ENCODE assay signal across 19 mouse cellular contexts in the genomic region with DNA sequence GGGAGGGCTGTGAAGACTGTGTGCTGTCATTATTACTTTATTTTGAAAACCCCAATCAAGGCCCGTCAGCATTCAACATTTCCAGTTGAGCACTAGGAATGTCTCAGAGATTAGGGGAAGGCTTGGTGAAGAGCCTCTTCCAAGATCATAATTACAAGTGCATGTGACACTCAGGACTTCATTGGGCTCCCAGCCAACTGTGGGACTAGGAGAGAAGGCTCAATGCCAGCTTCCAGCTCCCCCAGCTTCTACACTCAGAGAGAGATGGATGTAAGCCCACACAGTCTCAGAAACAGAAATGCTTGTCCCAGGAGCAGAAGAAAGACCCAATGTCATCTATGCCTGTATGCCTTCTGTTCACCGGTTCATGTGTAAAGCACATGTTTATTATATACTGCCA.
DNase-seq lines count a peak whose midpoint lies in the region; ATAC-seq and TF ChIP-seq lines count a peak whose summit lies in the region.
"Had no signal": no experiment of that assay in that cellular context is flagged by ENCODE, and none has a peak within 500 bp of the region (broad histone marks: within the 10 kb centered on the region; RNA-seq: fewer than 3 reads in every experiment).

No protein-coding gene starts in this region.

- WGBS in cerebellum, adult 2 months: 38% methylated on average over 2 of the region's 2 CpGs
- 72% methylated on average over 2 of the region's 2 CpGs for WGBS in heart, embryonic 12.5 days

- no peak for ATAC-seq in heart, embryonic 12.5 days (ENCODE audit: insufficient number of reproducible peaks, low FRiP score)
- ATAC-seq: activated CD4-positive, CD25-positive, alpha-beta regulatory T cell, adult 4 months; forebrain, postnatal 0 days; midbrain, embryonic 16.5 days had no signal

- H3K27ac ChIP-seq in cerebellum, adult 2 months (ENCODE audit: insufficient read depth, low read length): no peak overlapping the region
- no peak overlapping the region for H3K27ac ChIP-seq in heart, embryonic 12.5 days (ENCODE audit: poor library complexity, severe bottlenecking)
- H3K27ac ChIP-seq in embryonic fibroblast, embryonic 13.5 days (ENCODE audit: insufficient read depth, low read length): peak overlapping the region; percentile 71
- H3K27ac ChIP-seq: hindbrain, embryonic 10.5 days; limb, embryonic 13.5 days; liver, embryonic 14.5 days; stomach, postnatal 0 days had no signal

- H3K27me3 ChIP-seq in cerebellum, adult 2 months (ENCODE audit: control insufficient read depth, insufficient read depth, low read length): no peaks in the 10 kb centered on the region
- H3K27me3 ChIP-seq in heart, embryonic 12.5 days (replicated peaks): no peaks in the 10 kb centered on the region
- H3K27me3 ChIP-seq: limb, embryonic 13.5 days had no signal

- H3K4me3 ChIP-seq in cerebellum, adult 2 months (replicated peaks; ENCODE audit: insufficient read depth, low read depth, low read length): no peak overlapping the region
- no peak overlapping the region for H3K4me3 ChIP-seq in heart, embryonic 12.5 days
- H3K4me3 ChIP-seq in embryonic fibroblast, embryonic 13.5 days (ENCODE audit: insufficient read depth, low read length): no peak overlapping the region
- H3K4me3 ChIP-seq: hindbrain, embryonic 10.5 days; limb, embryonic 13.5 days had no signal

- H3K36me3 ChIP-seq in heart, embryonic 12.5 days: no peaks in the 10 kb centered on the region
- H3K36me3 ChIP-seq: hindbrain, embryonic 10.5 days; limb, embryonic 13.5 days had no signal

- TF ChIP-seq CTCF in cerebellum, adult 2 months (IDR thresholded peaks at IDR 0.05; ENCODE audit: borderline replicate concordance, insufficient read depth, low read depth, low read length): no peak
- TF ChIP-seq CTCF in embryonic fibroblast, embryonic 13.5 days (IDR thresholded peaks at IDR 0.05; ENCODE audit: borderline replicate concordance, insufficient read depth, low read length): no peak

- TF ChIP-seq POLR2A in cerebellum, adult 2 months (IDR thresholded peaks at IDR 0.05; ENCODE audit: borderline replicate concordance, insufficient read depth, low read length): no peak
- TF ChIP-seq POLR2A in embryonic fibroblast, embryonic 13.5 days (IDR thresholded peaks at IDR 0.05; ENCODE audit: low read depth, low read length): no peak

- H3K4me2 ChIP-seq in heart, embryonic 12.5 days: no peak overlapping the region
- H3K4me2 ChIP-seq: limb, embryonic 13.5 days had no signal

- no peaks in the 10 kb centered on the region for H3K4me1 ChIP-seq in cerebellum, adult 2 months (ENCODE audit: control insufficient read depth, insufficient read depth, low read length)
- H3K4me1 ChIP-seq in heart, embryonic 12.5 days (replicated peaks): no peaks in the 10 kb centered on the region
- H3K4me1 ChIP-seq in embryonic fibroblast, embryonic 13.5 days (ENCODE audit: control insufficient read depth, insufficient read depth, low read length): peaks cover 4% of the 10 kb centered on the region
- H3K4me1 ChIP-seq: hindbrain, embryonic 10.5 days had no signal

- peak; percentile 50 to 67 for DNase-seq in cerebellum, postnatal 10 days
- no peak for DNase-seq in cerebellum, adult 2 months
- peak; percentile 45 for DNase-seq in heart, postnatal 4 days
- peak; percentile 15 for DNase-seq in lung, postnatal 14 days
- DNase-seq in lung, adult 18-20 months: no peak
- DNase-seq in urinary bladder, adult 2 months (ENCODE audit: low spot score): no peak
- DNase-seq: adrenal gland, postnatal 14 days; cerebellum, adult 18-20 months; forebrain, postnatal 0 days; kidney, adult 2 months; layer of hippocampus, adult 9-11 months had no signal

- no peak overlapping the region for H3K9ac ChIP-seq in heart, embryonic 12.5 days
- H3K9ac ChIP-seq: forebrain, postnatal 0 days; limb, embryonic 13.5 days; liver, embryonic 14.5 days had no signal

- H3K9me3 ChIP-seq in heart, embryonic 12.5 days (replicated peaks): no peaks in the 10 kb centered on the region
- H3K9me3 ChIP-seq: hindbrain, embryonic 10.5 days; limb, embryonic 13.5 days had no signal

Comparison
In these comparisons a context has a peak if more than half of its experiments do, and no peak if none do; other contexts are left out.
1. DNase-seq: peak in cerebellum, postnatal 10 days (2 of 2), heart, postnatal 4 days (single experiment) and lung, postnatal 14 days (single experiment); none in cerebellum, adult 2 months (0 of 2), lung, adult 18-20 months (0 of 2) and urinary bladder, adult 2 months (single experiment).